Mouse (Mus musculus): ENCODE results near the gene Rft1.

- TF ChIP-seq MAFK (IDR thresholded peaks at IDR 0.05; ENCODE audit: insufficient read depth, low read depth, low read length) = no peak
- no peak for TF ChIP-seq HCFC1 (IDR thresholded peaks at IDR 0.05; ENCODE audit: borderline replicate concordance, insufficient read depth, low read length)
- TF ChIP-seq CHD2 (IDR thresholded peaks at IDR 0.05; ENCODE audit: low read depth, low read length) = no peak
- no peak for TF ChIP-seq ZNF384 (IDR thresholded peaks at IDR 0.05; ENCODE audit: low read depth, low read length)
- no peak for TF ChIP-seq ZC3H11A (IDR thresholded peaks at IDR 0.05; ENCODE audit: borderline replicate concordance, low read depth, low read length)
Observed at GRCm38 (mm10) chr14:30636499-30636898, 17.7 kb upstream of the Rft1 start.

Data from ES-E14 (cell line).